Mouse (Mus musculus) left cerebral cortex, postnatal 10 days (tissue): ENCODE results near the gene Ypel2. TPM values are rescaled to one million over a fixed set of nuclear protein-coding genes. Genes with fewer than 3 reads are reported as not detected.

Source experiments
- DNase-seq, 2 experiments: peaks; one replicate each; pipeline ENCODE4 v3.0.0; 2021 to 2022; ENCODE audit warnings: low spot score in 2 of 2, mixed read lengths in 1 of 2; ENCODE audit errors: extremely low spot score in 1 of 2
- intact Hi-C: fragments of 180-260 bp; cut with DNase I; formaldehyde crosslinking; loops from one replicate; pipeline ENCODE4 v1.15.1; 2025
- total RNA-seq, 2 experiments: library from RNA; stranded (reverse); gene quantifications; 2 replicates each; pipeline ENCODE4 v1.2.3; 2021

Ypel2 gene
- total RNA-seq, 2 experiments from 2014 or later: 21.4 to 22.4 TPM

DNA sequence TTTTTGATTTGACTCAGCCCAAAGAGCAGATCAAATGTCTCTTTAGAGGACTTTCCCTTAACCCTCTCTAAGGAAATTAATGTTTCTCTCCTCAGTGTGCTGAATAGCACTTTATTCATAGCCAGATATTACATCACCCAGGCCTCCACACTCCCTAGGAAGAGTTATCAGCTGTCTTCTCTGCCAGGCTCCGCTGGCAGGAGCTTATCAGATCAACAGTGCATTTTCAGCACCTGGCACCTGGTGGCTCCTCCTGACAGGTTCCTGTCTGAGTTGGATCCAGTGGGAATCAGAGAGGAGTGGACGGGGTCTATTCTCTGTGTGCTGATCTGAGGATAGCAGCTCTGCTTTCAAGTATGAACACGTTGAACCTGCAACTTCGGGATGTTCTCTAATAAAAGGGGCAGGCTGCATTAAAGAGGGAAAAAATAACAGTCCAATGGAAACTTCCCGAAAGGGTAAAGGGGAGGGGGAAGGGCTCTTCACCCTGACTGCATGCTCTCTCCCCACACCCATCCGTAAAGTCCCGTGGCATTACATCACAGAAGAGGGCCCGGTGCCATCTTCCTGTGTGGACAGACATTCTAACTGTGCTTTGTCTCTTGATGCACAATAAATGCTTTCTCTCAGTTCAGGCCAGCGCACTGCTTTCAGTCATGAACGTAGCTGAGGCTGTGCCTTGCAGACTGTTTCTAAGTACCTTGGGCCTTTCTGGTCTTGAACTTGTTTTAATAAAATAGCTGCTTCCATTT, 8.7 kb upstream of the Ypel2 start:
- DNase-seq: no peak
- intact Hi-C loops: no loop called here

DNA sequence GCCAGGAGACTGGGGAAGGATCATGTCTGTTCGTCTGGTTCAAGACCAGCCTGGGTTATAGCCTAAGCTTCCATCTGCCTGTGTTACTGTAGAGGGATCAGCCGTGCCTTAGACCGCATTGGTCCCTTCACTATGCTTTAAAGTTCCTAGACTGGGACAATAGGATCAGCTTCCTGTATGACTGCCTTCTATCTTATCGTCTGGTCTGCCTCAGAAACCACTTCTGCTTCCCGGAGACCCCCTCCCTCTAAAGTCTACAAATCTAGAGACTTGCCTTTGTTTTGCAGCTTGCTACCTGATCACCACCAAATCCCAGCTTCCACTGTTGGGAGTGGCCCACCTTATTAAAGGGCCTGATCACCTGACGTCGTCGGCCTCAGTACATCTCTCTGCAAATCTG, 7.7 kb upstream of the Ypel2 start:
- no peak for DNase-seq
- intact Hi-C loops: no loop called here

DNA sequence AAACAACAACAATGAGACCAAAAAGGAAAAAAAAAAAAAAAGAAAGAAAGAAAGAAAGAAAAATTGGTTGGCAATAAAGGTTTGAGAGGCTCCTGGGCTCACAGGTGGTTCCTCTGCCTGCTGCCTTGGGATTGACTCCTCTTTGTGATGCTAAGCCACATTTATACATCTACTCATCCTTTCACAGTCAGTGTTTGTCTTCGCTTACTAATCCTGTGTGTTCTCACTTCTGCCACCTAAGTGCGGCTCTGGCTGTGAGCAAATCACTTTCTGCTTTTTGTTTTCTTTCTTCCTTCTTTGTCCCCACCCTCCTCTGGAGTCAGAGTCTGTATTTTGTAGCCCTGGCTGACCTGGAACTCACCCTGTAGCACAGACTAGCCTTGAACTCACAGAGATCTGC, 2.8 kb upstream of the Ypel2 start:
- no peak for DNase-seq
- intact Hi-C loops: loop anchor here (10.0 kb wide), 1 partner anchor 101 kb away; no protein-coding TSS in a partner anchor

DNA sequence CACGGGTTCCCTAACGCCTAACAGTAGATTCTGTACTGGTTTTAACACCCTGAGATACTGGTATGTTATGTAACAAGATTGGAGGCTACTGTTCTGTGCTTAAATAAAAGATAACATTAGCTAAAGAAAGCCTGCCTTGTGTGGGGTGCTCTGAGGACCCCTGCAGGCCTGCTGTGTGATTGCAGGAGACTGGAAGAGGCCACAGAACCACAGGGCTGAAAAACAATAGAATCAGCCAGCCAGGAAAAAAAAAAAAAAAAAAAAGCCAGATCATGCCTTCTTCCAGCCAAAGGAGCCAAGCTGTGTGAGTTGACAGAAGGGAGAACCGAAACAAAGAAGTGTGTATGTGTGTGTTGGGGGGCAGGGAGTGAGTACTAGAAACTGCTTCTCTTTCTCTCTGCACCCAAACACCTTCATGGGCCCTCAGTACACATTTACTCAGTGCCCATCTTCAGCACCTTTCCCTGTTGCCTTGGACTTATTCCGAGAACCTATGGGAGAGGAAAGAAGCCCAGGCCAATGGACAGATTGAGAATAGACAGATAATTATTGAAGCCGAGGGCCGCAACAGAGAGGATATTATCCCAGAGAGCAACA, 2.2 kb upstream of the Ypel2 start:
- intact Hi-C loops: loop anchor here (10.0 kb wide), 1 partner anchor 101 kb away; no protein-coding TSS in a partner anchor
- peak; percentile 49 to 60 for DNase-seq

DNA sequence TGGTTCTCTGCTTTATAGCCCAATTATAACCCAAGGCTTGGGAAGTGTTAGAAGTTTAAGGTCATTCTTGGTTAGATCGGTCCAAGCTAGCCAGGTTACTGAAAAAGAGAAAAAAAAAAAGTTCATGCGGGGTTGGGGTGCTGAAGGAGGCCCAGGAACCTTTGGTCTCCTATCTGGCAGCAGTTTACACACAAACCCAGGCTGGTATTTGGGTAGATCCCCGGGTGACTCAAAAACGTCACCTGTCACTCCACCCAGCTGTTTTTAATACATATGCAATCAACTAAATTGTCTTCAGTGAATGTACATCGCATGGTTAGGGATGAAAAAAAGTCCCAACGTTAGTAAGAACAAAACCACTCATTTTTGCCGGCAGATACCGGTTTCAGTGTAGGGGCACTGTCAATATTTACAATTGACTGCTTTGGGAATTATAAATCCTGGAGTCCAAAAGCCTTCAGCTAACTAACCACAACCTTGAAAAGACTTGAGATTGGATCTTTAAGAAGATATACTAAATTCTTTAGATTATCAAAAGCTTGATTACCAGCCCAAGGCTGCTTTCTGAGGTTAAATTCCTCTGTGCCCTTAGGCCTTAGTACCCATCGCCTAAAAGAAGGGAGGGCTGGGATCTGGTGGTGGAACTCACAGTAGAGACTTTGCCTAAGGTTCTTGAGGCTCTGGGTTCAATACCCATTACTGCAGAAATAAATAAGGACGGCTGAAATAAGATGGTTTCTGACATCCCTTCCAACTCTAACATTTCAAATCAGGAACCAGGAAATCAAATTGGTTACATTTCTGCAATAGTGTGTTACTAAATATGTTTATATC, 1.5 kb upstream of the Ypel2 start:
- DNase-seq: no peak
- intact Hi-C loops: loop anchor here (5.0 to 10.0 kb wide), 3 partner anchors 48 to 188 kb away; partner anchors contain the start of gene Dhx40

DNA sequence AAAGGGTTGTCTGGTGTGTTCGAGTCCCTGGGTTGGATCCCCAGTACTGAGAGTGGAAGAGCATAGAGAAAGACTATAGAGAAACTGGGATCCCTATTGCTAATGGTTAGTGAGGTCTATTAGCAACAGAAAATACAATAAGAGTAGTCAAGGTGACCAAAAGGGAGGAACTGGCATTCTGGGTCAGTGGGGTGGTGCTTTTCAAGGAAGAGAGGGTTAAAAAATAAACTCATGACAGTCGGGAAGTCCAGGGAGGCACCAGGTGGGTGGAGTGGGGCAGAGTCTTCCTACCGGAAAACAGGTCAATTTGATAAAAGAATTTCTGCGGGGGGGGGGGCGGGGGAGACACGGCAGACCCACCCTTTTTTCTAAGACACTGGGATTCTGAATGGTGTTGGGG, 823 bp upstream of the Ypel2 start:
- no peak for DNase-seq

DNA sequence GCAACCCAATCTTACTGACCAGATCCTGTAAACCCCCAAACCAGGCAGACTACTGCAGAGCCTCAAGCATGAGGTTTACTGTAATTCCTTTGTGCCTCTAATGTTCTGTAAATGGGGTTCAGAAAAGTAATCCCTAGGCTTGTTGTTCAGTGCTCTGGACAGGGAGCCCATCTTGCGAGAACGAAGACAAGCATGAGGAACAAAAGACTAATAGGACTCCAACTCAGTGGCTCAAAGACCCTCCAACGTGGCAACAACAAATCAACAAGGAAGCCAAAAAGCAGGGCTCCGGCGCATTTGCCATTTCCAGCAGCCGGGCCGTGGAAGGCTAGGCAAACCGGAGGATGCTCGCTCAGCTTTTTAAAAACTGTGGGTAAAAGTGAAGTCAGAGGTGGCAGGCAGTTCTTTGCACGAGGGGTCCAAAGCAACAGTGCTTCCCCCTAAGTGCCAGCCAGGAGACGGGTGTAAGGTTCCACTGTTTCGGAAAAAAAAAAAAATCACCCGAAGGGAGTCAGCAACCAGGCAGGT, 982 bp downstream of the Ypel2 start:
- DNase-seq: no peak
- intact Hi-C loops: loop anchor here (5.0 to 10.0 kb wide), 3 partner anchors 45 to 185 kb away; partner anchors contain the start of gene Dhx40

More for the DNA sequence above, 823 bp upstream of the Ypel2 start:
- intact Hi-C loops: loop anchor here (5.0 to 10.0 kb wide), 3 partner anchors 47 to 187 kb away; partner anchors contain the start of gene Dhx40

DNA sequence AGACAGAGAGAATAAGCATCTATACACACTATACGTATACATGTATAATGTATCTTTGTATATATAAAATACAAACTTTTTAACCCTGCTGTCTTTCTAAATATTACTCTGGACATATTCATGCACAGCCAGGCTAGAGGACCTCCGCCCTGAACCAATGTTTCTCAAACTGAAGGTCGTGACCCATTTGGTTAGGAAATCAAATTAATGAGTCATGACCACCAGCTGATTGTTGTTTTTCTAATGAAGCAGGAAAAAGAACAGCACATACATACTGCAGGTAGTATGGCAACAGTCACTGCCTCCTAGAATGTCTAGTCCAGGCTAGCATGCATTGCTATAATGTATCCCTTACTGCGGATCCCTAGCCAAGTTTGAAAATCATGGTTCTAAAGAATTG, 2.3 kb downstream of the Ypel2 start:
- intact Hi-C loops: loop anchor here (5.0 to 10.0 kb wide), 3 partner anchors 44 to 184 kb away; partner anchors contain the start of gene Dhx40
- no peak for DNase-seq

DNA sequence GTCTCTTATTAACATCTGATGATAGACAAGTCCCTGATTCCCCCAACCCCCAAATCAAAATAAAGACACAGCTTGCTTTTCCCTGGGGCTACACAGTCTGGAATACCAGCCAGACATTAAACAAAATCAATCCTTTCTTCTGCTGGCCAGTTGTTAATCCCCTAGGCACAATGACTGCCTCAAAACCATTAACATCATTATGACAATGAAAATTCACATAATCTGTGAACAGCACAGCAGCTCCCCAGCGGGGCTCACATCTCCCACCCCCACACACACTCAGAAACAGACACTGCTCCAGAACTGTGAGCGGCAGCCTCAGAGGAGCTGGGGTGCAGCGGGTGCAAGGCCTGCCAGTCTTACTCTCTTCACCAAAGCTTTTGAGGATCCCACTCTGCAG, 3.2 kb downstream of the Ypel2 start:
- intact Hi-C loops: loop anchor here (5.0 to 10.0 kb wide), 3 partner anchors 43 to 183 kb away; partner anchors contain the start of gene Dhx40
- DNase-seq: no peak

DNA sequence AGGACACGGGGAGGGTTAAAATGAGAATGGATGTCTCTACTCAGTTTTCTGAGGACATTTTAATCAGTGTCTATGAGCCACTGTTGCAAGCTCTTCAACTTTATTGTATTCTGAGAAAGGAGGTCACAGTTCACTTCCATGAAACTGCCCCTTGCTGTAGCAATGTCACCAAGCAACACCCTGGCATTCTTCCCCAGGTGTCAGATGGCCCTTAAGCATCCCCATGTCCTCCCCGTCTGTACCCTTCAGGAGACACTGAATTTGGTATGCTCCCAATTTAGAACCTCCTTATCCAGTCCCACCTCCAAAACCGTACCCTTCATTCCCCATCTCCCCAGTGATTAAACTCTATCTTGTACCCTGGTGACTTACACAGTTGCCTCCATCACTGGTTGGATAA, 8.5 kb downstream of the Ypel2 start:
- intact Hi-C loops: no loop called here
- no peak for DNase-seq

DNA sequence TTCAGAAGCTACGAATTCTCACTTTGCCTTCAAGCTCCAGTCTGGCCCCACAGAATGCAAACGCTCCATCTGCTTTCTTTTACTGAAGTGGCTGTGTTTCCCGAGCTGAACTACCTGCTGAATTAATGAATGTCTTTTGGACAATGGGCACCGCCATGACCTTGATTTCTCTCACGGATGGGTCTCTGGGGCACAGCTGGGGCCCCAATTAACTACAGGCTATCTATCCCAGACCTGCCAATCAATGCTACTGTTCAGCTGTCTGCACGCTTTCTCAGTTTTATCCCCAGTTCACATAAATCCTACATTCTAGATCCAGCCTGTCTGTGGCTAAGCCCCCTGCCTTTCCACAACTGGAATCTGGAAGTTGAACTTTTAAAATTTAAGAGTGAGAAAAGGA, 10.5 kb downstream of the Ypel2 start:
- DNase-seq: no peak
- intact Hi-C loops: no loop called here

DNA sequence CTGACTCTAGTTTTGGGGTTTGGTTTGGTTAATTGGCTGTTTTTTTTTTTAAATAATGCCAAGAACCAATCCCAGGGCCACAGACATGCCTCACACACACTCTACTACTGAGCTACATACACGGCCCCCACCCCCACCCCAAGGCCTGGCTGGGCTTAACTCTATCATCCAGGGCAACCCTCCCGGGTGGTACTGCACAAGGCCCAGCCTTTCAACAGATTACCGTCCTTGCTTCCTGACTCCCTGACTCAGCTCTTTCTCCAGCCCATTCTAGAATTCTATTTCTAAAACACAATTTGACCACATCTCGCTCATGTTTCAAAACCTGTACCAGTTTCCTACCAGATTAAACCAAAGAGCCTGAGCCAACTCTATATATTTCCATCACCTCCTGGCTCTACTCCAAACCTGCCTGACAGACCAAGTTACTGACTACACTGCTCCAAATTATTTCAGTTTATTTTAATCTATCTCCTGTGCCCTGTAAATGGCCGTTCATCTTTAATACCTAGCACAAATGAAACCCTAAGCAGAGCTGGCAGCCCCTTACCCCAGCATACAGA, 12.2 kb downstream of the Ypel2 start:
- intact Hi-C loops: no loop called here
- no peak for DNase-seq

DNA sequence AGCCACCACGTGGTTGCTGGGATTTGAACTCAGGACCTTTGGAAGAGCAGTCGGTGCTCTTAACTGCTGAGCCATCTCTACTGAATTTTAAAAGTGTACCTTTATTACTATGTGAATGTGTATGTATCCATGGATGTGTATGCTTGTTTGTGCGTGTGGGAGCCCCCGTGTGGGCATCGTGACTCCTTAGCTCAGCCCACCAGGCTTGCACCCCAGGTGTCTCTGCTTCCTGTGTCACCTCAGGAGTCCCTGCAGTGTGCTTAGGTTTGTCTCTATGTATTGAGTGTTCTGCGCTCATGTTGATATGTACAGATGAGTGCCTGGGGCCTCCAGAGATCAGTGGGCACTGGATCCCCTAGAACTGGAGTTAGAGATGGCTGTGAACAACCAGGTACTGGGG, 13.0 kb downstream of the Ypel2 start:
- intact Hi-C loops: no loop called here
- DNase-seq: no peak

DNA sequence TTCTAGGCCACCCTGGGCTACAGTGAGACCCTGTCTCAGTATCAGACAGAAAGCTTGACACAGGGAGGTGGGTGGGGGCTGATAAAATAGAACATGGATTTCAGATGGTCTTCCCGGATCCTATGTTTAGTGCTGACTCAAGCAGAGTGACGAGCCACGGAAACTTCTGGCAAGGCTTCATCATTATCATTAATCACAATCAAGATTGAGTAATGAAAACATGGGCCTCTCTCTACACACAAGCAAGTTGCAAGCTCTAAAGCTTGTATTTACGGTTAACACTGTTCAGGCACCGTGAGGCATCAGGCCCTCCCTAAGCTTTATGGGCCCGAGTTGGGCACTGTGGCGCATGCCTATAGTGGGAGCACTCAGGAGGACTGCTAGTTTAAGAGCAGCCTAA, 13.7 kb downstream of the Ypel2 start:
- DNase-seq: no peak

DNA sequence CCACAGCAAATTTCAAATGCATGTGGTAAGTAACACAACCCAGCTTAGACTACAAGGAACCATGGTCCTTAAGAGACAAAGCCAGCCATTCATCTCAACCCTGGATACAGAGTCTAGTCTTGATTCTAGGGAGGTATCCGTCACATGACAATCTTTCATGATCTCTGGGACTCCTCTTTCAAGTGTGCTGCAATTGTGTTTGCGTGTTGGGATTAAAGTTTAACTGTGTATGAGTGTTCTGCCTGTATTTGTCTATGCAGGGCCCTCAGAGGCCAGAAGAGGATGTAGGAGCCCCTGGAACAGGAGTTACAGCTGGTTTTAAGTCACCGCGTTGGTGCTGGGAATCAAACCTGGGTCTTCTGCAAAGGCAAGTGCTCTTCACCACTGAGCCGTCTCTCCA, 16.3 kb downstream of the Ypel2 start:
- intact Hi-C loops: no loop called here
- DNase-seq: no peak

More for the DNA sequence above, 13.7 kb downstream of the Ypel2 start:
- intact Hi-C loops: no loop called here

DNA sequence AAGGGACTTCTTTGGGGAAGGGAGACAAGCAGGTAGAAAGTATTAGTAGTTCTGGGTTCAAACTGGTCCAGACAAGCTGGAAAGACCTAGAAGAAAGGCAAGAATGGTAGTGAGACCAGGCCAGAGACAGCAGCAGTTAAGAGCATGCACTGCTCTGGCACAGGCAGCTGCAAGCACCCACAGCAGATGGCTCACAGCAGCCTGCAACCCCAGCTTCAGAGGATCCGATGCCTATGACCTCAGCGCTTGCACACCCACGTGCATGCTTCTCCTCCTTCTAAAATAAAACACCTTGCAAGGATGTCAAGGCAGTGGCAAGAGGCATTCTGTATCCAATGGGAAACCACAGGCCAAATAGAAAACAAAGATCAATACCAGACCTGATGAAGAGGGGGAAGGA, 19.1 kb downstream of the Ypel2 start:
- intact Hi-C loops: no loop called here
- no peak for DNase-seq

DNA sequence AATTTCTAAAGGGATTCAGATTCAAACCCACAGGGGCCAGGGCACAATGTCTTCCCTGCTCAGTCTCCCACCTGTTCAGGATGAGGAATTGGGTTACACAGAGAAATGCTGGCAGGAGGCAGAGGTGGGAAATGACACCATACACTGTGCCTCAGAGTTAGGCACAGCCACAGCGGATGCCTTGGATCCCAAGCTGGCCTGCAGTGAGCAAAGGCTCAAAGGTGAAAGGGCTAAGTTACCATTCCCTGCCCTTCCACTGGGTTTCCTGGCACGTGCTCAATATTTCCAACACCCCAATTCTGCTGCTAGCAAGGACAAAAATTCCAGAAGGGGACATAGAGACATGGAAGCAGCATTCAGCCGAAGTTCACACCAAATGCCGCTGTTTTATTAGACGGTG, 20.3 kb downstream of the Ypel2 start:
- no peak for DNase-seq
- intact Hi-C loops: no loop called here

DNA sequence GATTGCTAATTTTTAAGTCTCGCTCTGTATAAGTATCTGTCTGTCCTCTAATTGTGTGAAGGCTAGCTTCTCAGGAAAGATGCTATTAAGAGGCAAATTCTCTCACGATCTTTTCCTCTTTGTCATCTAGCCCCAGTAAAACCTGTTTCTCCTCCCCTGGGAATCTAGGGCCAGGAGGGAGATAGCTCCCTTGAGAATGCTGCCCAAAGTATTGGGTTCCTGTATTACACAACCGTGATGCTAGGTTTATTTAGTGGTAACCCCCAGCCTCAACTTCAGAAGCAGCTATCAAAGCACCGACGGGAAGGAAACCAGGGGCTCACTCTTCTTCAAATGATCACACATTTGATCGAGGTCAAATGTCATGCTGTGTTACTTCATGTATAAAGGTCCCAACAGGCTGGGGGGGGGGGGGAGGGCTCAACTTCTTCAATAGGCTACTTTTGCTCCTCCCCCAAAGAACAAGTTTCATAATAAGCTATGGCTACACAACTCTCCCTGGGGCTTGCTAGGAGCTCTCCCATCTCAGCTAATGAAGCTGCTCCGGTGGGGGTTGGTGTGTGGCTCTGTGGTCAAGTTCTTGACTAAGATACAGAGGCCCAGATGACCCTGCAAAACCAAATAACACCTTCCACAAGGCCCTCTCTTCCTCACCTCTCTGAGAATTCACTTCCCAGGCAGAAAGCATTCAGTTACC, 22.3 kb downstream of the Ypel2 start:
- intact Hi-C loops: no loop called here
- DNase-seq: no peak
